Mouse (Mus musculus) C2C12 (cell line): ENCODE results near the gene 4930412O13Rik.

Experiments
- CEBPB ChIP-seq: IDR thresholded peaks from one replicate; pipeline ENCODE4 v1.6.1; 2011; ENCODE audit warnings: low read depth, mild to moderate bottlenecking, control low read depth, moderate library complexity
- CTCF ChIP-seq: IDR thresholded peaks from one replicate; pipeline ENCODE4 v1.5.1; 2011; ENCODE audit not compliant: control insufficient read depth, insufficient read depth, insufficient read length
- FOSL1 ChIP-seq: IDR thresholded peaks from one replicate; pipeline ENCODE4 v1.8.0; 2011; ENCODE audit warnings: mild to moderate bottlenecking, low read length; ENCODE audit not compliant: poor library complexity, insufficient read depth, severe bottlenecking
- MAX ChIP-seq: IDR thresholded peaks from one replicate; pipeline ENCODE4 v1.6.1; 2011; ENCODE audit warnings: mild to moderate bottlenecking, control low read depth
- USF1 ChIP-seq: IDR thresholded peaks from one replicate; pipeline ENCODE4 v1.6.1; 2011; ENCODE audit warnings: low read depth, mild to moderate bottlenecking, control low read depth, moderate library complexity

- TF ChIP-seq CTCF (no peak), CEBPB (no peak), MAX (no peak), FOSL1 (no peak), USF1 (no peak)
These were observed 45.8 kb downstream of the 4930412O13Rik start for GRCm38 (mm10) chr2:9926905-9927283.
